Mouse (Mus musculus): Measurements from ENCODE around the gene Gm45140.

Gene Gm45140

GRCm38 (mm10) chr6:87846813-87847212, 11.2 kb upstream of the Gm45140 start:
- no peak for ATAC-seq (ENCODE audit: insufficient number of reproducible peaks, low FRiP score, low TSS enrichment)

GRCm38 (mm10) chr6:87845031-87845695, 9.6 kb upstream of the Gm45140 start:
- no peak for ATAC-seq (ENCODE audit: insufficient number of reproducible peaks, low FRiP score, low TSS enrichment)

- ATAC-seq (ENCODE audit: insufficient number of reproducible peaks, low FRiP score, low TSS enrichment) = no peak
Measured at GRCm38 (mm10) chr6:87842254-87842653, 6.7 kb upstream of the Gm45140 start.

GRCm38 (mm10) chr6:87841635-87842034, 6.0 kb upstream of the Gm45140 start:
- ATAC-seq (ENCODE audit: insufficient number of reproducible peaks, low FRiP score, low TSS enrichment) = no peak

GRCm38 (mm10) chr6:87839797-87840341, 4.3 kb upstream of the Gm45140 start:
- ATAC-seq (ENCODE audit: insufficient number of reproducible peaks, low FRiP score, low TSS enrichment) = no peak

GRCm38 (mm10) chr6:87838551-87839197, 3.1 kb upstream of the Gm45140 start, which contains the start of gene Isy1:
Isy1 (minus strand) TSS chr6:87838798.
- peak; percentile 97 for ATAC-seq (ENCODE audit: insufficient number of reproducible peaks, low FRiP score, low TSS enrichment)

GRCm38 (mm10) chr6:87820366-87820765, 15.2 kb downstream of the Gm45140 start:
- ATAC-seq (ENCODE audit: insufficient number of reproducible peaks, low FRiP score, low TSS enrichment) = no peak

- ATAC-seq (ENCODE audit: insufficient number of reproducible peaks, low FRiP score, low TSS enrichment) = no peak
Measured at GRCm38 (mm10) chr6:87814486-87814885, 21.1 kb downstream of the Gm45140 start.

- ATAC-seq (ENCODE audit: insufficient number of reproducible peaks, low FRiP score, low TSS enrichment) = no peak
Measured at GRCm38 (mm10) chr6:87812656-87813055, 22.9 kb downstream of the Gm45140 start.

GRCm38 (mm10) chr6:87811675-87812338, 23.8 kb downstream of the Gm45140 start, which contains the start of gene Rab43:
Rab43 (minus strand) TSS chr6:87812164.
- peak; percentile 87 for ATAC-seq (ENCODE audit: insufficient number of reproducible peaks, low FRiP score, low TSS enrichment)

GRCm38 (mm10) chr6:87810713-87811669, 24.6 kb downstream of the Gm45140 start:
- peak; percentile 1; the same call in 1 of the 2 replicates for ATAC-seq (ENCODE audit: insufficient number of reproducible peaks, low FRiP score, low TSS enrichment)

GRCm38 (mm10) chr6:87810311-87810710, 25.3 kb downstream of the Gm45140 start:
- no peak for ATAC-seq (ENCODE audit: insufficient number of reproducible peaks, low FRiP score, low TSS enrichment)

GRCm38 (mm10) chr6:87809651-87810161, 25.9 kb downstream of the Gm45140 start:
- ATAC-seq (ENCODE audit: insufficient number of reproducible peaks, low FRiP score, low TSS enrichment) = no peak

- no peak for ATAC-seq (ENCODE audit: insufficient number of reproducible peaks, low FRiP score, low TSS enrichment)
Measured at GRCm38 (mm10) chr6:87809144-87809543, 26.5 kb downstream of the Gm45140 start.

GRCm38 (mm10) chr6:87808521-87808920, 27.1 kb downstream of the Gm45140 start:
- no peak for ATAC-seq (ENCODE audit: insufficient number of reproducible peaks, low FRiP score, low TSS enrichment)

GRCm38 (mm10) chr6:87807735-87808440, 27.7 kb downstream of the Gm45140 start:
- ATAC-seq (ENCODE audit: insufficient number of reproducible peaks, low FRiP score, low TSS enrichment) = no peak

GRCm38 (mm10) chr6:87806857-87807256, 28.7 kb downstream of the Gm45140 start:
- no peak for ATAC-seq (ENCODE audit: insufficient number of reproducible peaks, low FRiP score, low TSS enrichment)

- ATAC-seq (ENCODE audit: insufficient number of reproducible peaks, low FRiP score, low TSS enrichment) = no peak
Measured at GRCm38 (mm10) chr6:87806028-87806427, 29.6 kb downstream of the Gm45140 start.

GRCm38 (mm10) chr6:87805448-87805847, 30.1 kb downstream of the Gm45140 start:
- ATAC-seq (ENCODE audit: insufficient number of reproducible peaks, low FRiP score, low TSS enrichment) = no peak
